Mouse (Mus musculus) hindlimb bud, embryonic 11.5 days (tissue): Measurements from ENCODE around the gene Lipo3.
"Not testable (repeated sequence)": the region's sequence is repeated elsewhere in the genome, so short reads cannot be mapped to it uniquely, and the experiment has no call there.

Experiments
- DNase-seq: peaks from one replicate; pipeline ENCODE4 v3.0.0-alpha.2; 2012; ENCODE audit warnings: low read depth, low spot score; ENCODE audit errors: extremely low spot score

Lipo3 gene

DNA sequence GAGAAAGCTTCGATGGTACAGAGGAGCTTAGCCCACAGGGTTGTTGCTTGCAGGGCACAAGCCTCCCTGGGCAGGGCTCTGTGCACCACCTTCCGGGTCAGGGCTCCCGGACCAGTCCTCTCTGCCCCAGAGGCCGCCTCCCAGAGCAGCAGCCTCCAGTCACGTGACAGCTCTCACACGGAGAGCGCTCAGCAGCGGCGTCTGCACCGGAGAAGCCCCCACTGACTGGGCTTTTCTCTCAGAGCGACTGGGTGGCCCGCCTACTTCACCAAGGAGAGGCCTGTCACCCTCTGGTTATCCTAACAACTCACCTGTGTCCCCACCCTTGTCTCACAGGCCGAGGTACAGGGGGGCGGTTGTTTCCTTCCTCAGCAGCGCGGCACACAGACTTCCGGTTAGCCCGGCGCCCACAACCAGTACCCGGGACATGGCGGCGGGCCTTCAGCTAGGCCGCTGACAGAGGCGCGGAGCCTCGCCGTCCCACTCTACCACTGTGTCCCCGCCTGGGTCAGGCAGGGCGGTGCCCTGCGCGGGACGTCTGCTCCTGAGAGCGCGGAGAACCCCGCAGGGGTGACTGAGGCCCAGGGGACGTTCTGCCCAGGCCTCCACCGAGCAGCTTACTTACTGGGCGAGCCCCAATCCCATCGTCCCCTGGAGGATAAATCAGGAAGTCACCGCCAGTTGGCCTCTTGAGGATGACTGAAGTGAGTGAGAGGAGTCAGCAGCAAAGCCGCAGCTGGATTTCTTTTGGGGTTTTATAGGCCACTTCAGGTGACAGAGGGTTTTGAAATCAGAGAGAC is at the start of gene Lipo3:
Gene Lipo3, minus strand, starts transcription at position 665 of the 800 bp plus-strand sequence.
- DNase-seq: not testable (repeated sequence)

GRCm38 (mm10) chr19:33787359-33787758 is 25.6 kb upstream of the Lipo3 start, which contains the start of gene Lipo1:
Lipo1 (minus strand) TSS chr19:33787459.
- not testable (repeated sequence) for DNase-seq

DNA sequence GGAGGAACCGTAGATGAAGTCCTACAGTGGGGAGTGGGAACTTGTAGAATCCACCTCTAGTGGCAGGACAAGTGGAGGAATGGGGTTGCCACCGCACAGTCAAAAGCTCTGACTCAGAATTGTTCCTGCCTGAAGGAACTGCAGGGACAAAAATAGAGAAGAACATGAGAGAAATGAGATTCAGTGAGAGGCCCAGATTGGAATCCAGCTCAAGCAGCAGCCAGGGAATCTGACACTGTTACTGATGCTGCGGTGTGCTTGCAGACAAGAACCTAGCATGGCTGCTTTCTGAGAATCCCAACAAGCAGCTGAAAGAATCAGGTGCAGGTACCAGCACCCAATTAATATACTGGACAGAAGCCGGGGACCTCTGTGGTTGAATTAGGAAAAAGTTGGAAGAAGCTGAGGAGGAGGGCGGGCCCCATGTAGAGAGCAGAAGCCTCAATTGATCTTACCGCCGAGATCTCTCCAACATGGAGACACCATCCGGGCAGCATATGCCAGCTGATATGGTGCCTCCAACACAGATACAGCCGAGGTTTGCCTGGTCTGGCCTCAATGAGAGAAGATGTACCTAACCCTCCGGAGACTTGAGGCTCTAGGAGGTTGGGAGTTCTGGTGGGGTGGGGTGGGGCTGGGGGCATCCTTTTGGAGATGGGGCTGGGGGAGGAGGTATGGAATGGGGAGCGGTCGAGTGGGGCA is 25.0 kb upstream of the Lipo3 start:
- DNase-seq: no peak

DNA sequence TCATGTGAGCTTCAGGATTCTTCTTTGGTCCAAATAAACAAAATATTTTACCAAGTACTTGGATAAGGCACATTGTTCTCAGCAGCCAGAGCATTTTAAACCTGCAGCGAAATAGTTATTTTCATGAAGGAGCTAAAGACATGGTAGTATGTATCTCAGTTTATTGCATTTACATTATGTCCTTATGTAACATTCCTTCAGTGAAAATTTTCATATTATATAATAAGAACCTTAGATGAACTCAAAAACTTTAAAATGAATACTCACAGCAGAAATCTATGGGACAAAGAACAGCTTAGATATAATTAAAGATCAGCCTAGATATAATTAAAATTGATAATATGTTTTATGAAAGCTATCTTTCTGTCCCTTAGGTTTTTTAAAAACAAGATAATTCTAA is 10.5 kb downstream of the Lipo3 start, which contains the start of gene Lipo2:
Gene Lipo2, minus strand, starts transcription at position 101 of the 400 bp plus-strand sequence.
- not testable (repeated sequence) for DNase-seq

GRCm38 (mm10) chr19:33625152-33625551 is 136.6 kb downstream of the Lipo3 start, which contains the start of gene Gm8978:
Gm8978 (minus strand) TSS chr19:33625252.
- not testable (repeated sequence) for DNase-seq

- DNase-seq: not testable (repeated sequence)
These were observed 172.0 kb downstream of the Lipo3 start for GRCm38 (mm10) chr19:33589626-33590302.

- DNase-seq: not testable (repeated sequence)
These were observed 193.2 kb downstream of the Lipo3 start for GRCm38 (mm10) chr19:33568551-33568950.

DNA sequence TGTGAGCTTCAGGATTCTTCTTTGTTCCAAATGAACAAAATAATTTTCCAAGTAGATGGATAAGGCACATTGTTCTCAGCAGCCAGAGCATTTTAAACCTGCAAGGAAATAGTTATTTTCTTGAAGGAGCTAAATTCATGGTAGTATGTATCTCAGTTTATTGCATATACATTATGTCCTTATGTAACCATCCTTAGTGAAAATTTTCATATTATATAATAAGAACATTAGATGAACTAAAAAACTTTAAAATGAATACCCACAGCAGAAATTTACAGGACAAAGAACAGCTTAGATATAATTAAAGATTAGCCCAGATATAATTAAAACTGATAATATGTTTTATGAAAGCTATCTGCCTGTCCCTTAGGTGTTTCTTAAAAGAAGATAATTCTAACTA is 244.1 kb downstream of the Lipo3 start, which contains the start of gene Lipo4:
Gene Lipo4, minus strand, starts transcription at position 101 of the 400 bp plus-strand sequence.
- DNase-seq: no peak
